Mouse (Mus musculus) cerebellum, postnatal 4 days (tissue): Measurements from ENCODE around the gene Krt80.
"Not testable (repeated sequence)": the region's sequence is repeated elsewhere in the genome, so short reads cannot be mapped to it uniquely, and the experiment has no call there.

ENCODE experiments used
- DNase-seq, 2 experiments: peaks; one replicate each; pipeline ENCODE4 v3.0.0; 2022; ENCODE audit warnings: low spot score in 2 of 2, mixed read lengths in 1 of 2

Krt80 gene

GRCm38 (mm10) chr15:101352047-101352446 is 17.9 kb downstream of the Krt80 start:
- no peak for DNase-seq

DNA sequence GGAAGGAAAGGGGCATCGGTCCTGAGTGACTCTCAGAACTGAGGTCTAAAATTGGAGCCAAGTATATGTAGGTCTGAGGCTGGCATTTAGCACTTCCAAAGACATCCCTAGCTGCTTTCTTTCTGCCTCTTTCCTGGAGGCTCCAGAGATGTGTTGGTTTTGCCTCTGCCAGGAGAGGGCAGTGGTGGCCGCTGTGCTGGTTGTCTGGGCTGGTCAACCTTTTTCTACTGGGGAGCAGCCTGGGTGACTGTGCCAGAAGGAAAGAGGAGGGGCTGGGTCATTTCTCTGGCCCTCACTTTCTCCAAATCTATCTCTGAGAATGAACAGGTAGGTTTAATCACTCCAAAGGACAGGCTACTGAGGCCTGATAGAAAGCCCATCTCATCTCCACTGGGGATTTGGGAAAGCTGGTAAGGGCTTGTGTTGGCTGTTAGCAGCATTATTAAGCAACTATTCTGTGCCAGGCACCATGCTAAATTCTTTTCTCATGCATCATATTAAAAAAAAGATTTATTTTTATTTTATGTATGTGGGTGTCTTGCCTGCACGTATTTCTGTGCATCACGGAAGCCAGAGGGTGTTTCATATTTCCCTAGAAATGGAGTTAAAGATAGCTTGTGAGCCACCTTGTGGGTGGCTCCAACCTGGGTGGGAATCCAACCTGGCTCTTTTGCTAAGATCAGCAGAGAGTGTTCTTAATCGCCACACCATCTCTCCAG is 28.0 kb downstream of the Krt80 start:
- peak in 1 of 2 experiments; percentile 36 for DNase-seq

- peak; percentile 80 to 87 for DNase-seq
These were observed 30.4 kb downstream of the Krt80 start for GRCm38 (mm10) chr15:101339537-101339936.

GRCm38 (mm10) chr15:101338359-101338758 is 31.6 kb downstream of the Krt80 start:
- no peak for DNase-seq

DNA sequence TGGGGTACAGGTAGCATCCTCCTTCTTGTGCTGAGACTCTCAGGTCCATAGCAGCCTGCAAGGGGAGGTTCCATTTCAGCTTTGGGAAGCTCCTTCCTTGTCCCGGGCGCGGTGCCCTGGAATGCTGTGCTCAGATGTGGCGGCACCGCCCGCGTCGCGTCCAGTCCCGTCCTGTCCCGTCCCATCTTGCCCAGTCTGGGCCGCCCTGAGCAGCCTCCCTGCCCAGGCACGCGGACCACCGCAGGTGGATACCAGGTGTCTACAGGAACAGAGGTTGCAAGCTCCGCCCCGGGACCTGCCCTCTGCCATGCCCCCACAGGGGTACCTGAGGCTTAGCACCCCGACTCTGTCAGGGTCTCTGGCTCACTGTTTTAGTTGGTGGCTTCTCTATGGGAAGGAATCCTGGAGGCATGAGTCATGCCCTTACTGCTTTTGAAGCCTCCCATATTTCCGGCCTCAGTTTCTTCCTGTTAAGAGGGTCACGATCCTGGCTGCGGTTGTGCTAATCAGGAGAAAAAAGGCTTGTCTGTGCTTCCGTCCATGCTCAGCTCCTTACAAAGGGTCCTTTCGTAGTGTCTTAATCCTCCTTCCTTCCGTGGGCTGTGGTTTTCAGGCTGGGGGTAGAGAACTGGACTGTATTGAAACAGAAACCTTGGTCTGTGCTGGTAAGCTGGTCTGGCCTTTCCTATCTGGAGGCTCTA is 33.3 kb downstream of the Krt80 start:
- DNase-seq: no peak

GRCm38 (mm10) chr15:101333648-101334047 is 36.3 kb downstream of the Krt80 start:
- DNase-seq: no peak

DNA sequence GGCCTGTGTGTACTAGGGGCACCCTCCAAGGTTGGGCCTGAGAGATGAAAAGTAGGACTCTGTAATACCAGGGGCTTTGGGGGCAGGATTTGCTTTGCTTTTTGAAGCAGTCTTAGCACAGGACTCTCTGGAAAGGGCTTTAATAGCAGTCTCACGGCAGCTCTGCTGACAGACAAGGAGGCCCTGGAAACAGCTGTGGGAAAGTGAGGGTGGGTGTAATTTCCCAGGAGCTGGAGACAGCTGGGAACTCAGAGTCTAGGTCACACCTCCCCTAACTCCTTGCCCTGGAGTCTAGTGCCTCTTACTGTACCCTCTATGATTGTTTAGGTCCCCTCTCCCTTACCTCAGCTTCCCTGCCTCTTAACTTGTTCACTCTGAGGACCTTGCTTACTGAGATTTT is 36.8 kb downstream of the Krt80 start:
- DNase-seq: no peak

- no peak for DNase-seq
These were observed 37.6 kb downstream of the Krt80 start for GRCm38 (mm10) chr15:101332370-101332769.

- DNase-seq: no peak
These were observed 38.9 kb downstream of the Krt80 start for GRCm38 (mm10) chr15:101331090-101331489.

DNA sequence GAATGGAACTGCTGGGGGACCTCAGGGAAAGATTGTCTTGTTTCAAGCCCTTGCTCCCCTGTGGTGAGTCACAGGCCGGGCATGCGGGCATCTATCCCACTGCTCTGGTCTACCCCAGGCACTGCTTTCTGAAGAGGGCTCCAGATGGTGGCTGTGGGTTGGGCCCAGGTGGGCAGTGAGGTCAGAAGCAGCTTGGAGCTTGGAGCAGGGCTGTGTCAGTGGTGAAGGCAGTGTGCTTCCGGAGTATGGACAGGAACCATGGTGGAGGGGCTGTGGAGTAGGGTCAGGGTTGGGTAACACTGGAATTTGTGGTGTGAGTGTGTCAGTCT is 40.4 kb downstream of the Krt80 start:
- DNase-seq: no peak

DNA sequence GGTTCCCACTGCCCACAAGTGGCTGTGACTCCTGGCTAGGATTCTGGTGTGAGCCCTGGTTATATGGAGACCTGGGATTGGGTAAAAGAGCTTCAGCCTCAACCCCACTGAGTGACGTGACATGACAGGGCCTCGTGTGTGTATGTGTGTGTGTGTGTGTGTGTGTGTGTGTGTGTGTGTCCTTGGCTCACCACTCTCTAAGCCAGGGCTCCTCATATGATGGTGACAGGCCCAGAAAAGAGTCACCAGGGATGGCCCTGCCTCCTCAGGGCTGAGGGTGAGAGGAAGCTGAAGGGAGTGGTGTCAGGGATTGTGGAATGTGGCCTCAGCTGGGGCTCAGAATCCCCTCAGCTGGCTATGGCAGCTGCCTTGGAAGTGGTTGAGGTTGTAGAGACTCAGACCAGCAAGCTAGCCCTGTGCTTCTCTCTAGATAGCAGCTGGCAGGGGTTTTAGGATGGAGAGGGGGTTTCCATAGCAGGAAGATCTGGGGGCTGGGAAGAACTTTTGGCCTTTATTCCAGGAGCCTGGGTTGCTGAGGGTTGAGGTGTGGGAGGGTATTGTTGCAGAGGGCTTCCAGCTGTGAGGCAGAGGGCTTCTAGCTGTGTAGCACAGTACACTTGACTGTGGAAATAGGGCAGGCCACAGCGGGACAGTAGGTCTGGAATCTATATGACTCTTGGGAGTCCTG is 40.9 kb downstream of the Krt80 start:
- DNase-seq: no peak

GRCm38 (mm10) chr15:101327282-101327681 is 42.7 kb downstream of the Krt80 start:
- peak; percentile 82 to 88 for DNase-seq

GRCm38 (mm10) chr15:101325991-101326534 is 43.9 kb downstream of the Krt80 start:
- no peak for DNase-seq

- DNase-seq: not testable (repeated sequence)
These were observed 45.6 kb downstream of the Krt80 start for GRCm38 (mm10) chr15:101324409-101324808.

DNA sequence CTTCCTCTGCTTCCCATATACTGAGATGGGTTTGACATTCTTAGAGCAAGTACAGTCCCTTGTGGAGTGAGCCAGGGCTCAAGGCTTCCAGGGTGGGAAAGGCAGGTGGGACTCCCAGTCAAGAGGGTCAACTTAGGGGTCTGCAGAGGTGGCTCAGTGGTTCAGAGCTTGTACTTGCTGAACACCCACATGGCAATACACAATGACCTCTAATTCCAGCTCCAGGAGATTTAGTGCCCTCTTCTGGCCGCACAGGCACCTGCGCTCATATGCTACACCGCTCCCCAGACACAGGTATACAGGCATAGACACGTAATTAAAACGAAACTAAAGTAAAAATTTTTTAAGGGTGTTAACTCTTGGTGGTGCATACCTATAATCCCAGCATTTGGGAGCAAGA is 46.5 kb downstream of the Krt80 start:
- no peak for DNase-seq

DNA sequence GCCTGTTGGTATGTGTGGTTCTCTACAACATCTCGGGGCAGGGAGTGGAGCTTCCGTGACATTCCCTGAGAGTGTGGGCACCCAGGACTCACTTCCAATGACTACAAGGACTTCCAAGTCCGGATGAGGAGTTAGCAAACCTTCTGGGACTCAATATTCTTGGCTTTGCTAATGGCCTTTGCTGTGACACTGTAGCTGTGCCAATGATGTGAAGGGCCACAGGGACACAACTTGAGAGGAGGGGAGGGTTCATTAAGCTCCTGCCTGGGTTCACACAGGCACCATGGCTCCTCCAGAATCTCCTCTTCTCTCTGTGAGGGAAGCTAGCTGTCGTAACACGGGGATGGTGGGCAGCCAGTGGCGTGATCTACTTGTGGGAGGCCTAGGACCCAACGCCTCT is 47.3 kb downstream of the Krt80 start:
- DNase-seq: no peak

DNA sequence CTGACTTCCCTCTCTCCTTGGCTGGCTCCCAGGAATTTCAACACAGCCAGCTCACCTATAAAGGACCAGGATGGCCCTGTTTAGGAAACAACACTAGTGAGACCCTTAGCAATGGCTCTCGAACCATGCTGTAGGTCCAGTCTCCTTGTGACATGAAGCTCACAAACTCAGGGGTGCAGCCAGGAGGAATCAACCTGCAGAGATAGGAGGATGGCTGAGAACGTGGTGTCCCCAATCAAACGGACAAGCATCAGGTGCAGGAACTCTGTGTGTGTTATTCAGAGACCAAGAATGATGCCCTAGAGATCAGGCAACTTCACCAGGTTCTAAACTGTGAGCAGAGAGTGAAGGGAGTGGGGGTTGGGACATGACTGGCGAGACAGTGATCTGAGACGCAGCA is 47.9 kb downstream of the Krt80 start:
- DNase-seq: no peak

DNA sequence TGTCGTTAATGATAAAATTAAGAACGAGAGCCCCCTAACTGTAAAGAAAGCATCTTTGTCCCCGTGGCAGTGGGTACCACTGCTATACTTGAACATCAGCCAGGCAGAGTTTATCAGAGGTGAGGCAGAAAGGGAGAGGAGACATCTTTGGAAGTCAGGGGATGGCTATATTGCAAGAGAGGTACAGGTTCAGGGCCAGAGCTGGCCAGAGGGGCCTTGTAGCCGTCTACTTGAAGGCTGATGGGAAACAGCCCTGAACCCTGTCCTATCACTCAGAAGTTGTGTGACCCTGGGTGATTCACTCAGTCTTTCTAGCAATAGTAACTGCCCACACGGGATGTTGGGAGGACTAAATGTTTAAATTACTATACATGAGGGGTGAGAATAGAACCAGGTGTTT is 48.8 kb downstream of the Krt80 start:
- no peak for DNase-seq

- no peak for DNase-seq
These were observed 49.3 kb downstream of the Krt80 start for GRCm38 (mm10) chr15:101320618-101321041.

GRCm38 (mm10) chr15:101320010-101320617 is 49.8 kb downstream of the Krt80 start:
- DNase-seq: no peak

GRCm38 (mm10) chr15:101318889-101319765 is 50.8 kb downstream of the Krt80 start:
- DNase-seq: no peak
